Mouse (Mus musculus) T-helper 2 cell (primary cell): ENCODE results near the gene Slco2a1.

ENCODE experiments used
- in situ Hi-C: fragments of 300-600 bp; cut with MboI, MseI; formaldehyde crosslinking; loops from one replicate; pipeline ENCODE4 v1.15.1; 2025; ENCODE audit warnings: high pct_unique_total_duplicates

Slco2a1 gene

DNA sequence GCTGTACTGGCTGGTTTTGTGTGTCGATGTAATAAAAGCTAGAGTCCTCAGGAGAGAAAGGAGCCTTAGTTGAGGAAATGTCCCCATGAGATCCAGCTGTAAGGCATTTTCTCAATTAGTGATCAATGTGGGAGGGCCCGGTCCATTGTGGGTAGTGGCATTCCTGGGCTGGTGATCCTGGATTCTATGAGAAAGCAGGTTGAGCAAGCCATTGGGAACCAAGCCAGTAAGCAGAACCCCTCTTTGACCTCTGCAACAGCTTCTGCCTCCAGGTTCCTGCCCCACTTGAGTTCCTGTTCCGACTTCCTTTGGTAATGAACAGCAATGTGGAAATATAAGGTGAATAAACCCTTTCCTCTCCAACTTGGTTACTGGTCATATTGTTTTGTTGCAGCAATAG, 6.1 kb upstream of the Slco2a1 start:
- in situ Hi-C loops, result no loop called here

- in situ Hi-C loops, result no loop called here
Observed at GRCm38 (mm10) chr9:102985111-102985510, 3.4 kb upstream of the Slco2a1 start.

- in situ Hi-C loops, result no loop called here
Observed at GRCm38 (mm10) chr9:102985939-102986338, 2.6 kb upstream of the Slco2a1 start.

DNA sequence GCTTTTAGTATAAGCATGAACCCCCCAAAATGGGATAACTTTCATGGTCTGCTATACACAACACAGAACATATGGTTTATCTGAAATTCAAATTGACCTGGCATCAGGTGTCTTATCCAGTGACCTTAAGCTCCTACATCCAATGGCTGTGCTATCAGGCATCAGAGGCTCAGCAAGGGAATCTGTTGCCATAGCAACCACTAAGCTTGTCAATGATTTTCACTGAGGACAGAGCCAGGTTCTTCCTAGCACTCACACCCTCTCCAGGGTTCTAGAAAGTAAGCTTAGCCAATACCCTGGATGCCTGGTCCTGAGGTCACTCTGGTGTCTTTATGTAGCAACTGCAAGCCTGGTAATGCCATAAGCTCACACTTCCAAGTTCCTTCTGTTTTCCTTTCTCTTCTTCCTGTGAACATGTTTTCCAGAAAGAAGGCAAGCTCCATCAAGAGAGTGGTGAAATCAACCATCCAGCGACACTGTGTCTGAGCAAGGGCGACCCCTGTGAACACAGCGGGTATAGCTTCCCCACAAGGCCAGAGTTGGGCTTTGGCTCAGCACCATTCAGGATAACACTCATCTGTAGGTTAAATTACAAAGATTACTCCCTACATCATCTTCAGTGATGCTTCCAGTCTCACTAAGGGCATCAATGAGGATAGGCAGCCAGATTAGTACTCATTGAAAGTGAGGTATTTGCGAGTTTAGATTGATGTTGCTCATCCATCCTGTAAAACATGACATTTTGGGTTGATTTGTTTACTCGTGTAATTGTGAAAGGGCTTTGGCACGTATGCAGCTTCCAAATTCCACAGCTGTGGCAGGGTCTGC, 2.0 kb downstream of the Slco2a1 start:
- in situ Hi-C loops, result no loop called here

DNA sequence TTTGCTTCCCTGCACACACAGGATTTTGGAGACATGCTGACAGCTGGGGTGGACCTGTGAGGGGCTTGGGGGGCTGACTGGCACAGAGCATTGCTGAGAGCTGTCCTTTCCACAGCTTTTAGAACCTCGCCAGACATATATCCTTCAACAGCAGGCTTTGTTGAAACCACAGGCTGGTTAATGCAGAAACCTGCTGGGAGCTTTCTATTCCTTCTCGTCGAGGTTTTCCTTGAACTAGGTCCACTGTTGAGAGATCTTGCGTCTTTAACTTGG, 2.6 kb downstream of the Slco2a1 start:
- in situ Hi-C loops, result no loop called here

GRCm38 (mm10) chr9:102992877-102993276, 4.4 kb downstream of the Slco2a1 start:
- in situ Hi-C loops, result no loop called here

DNA sequence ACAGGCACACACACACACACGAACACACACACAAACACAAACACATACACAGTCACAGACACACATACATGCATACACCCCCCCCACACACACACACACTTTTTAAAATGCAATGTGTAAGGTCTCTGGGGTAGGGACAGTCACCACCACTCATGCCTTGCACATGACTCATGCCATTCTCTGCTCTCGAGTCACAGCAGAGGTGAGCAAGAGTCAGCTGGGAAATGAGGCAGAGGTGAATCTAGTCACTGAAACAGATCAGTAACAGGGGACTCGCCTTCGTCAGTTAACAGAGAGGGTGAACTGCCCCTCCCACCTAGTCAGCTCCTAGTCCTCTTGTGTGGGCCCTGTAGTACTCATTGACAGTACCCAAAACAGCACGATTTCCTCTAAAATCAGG, 5.3 kb downstream of the Slco2a1 start:
- in situ Hi-C loops, result no loop called here

DNA sequence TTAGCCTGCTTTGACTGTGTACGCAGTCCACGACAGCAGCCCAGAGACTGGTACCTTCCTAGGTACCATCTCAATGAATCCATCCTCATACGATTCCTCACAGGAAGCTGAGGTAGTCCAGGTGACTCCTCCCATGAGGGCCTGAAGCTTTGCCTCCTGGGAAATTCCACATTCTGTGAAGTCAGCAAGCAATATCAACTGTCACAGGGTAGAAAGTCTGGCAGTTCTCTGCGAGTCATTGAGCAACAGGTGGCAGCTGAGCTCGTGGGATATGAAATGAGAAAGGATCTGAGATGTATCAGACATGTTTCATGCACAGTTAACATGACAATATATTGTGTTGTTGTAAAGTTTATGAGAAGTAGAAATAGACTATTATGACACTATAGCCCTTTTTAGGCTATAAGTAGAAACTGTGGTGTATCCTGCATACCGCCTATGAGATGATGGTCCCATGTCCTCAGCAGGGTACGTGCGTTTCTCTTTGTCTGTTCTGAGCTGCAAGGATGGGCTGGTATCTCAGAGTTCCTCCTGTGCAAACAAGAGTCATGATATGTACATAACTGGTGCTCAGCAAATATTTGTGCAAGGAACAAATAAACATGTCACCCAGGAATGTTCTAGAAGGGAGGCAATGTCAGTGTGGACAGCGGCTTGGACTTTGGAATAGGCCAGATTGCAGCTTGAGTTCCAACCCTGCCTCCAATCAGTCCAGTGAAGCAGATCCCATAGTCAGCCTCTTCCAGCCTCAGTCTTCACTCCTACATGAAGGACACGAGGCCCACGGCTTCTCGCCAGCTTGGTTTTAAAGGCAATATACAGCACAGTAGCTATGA, 7.5 kb downstream of the Slco2a1 start:
- in situ Hi-C loops, result no loop called here

DNA sequence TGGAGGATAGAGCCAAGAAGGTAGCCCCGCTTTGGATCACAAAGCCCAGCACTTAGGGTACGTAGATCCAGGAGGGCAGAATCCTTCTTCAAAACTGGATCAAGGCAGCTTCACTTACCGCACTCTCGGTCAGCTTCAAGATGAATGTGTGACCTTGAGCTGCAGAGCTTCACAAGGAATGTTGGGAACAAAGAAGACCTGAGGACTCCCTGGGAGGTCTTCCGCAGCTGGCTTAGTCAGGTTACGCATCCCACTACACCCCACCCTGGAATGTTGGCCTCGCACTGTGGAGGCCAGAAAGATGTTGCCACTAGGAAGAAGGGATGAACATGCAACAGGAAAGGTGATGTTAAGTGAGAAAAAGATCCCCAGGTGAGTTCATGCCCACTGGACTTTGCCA, 11.9 kb downstream of the Slco2a1 start:
- in situ Hi-C loops, result no loop called here

DNA sequence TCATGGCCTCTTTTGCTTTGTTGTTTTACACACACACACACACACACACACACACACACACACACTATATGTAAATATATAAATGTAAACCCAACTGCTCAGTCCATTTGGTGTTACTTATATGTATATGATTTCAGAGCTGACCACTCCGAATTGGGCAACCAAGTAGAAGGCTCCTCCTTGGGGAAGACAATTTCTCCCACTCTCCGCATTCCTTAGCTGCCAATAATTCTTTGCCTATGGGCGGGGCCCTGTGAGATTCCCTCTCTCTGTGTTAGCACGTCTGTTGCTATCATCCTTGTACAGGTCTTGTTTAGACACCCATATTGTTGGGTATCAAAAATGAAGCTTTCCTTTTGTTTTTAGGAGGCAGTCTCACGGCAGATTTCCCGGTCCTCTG, 15.8 kb downstream of the Slco2a1 start:
- in situ Hi-C loops, result no loop called here

DNA sequence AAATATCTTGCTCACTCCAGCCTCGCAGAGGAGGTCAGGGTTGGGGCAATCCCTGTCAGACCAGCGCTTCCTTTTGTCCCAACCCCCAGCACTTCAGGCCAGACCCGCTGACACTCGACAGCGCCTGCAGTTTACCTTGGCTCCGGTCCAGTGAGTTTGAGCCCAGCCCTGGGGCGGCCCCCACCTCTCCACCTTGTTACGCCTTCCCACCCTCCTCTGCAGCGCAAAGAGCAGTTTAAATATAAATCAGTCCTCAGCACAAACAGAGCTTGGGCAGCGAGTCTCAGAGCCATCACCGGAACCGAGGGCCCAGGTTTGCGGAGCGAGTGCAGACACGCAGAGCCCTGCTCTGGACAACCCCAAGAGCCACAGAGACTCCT, 19.2 kb downstream of the Slco2a1 start:
- in situ Hi-C loops, result no loop called here

DNA sequence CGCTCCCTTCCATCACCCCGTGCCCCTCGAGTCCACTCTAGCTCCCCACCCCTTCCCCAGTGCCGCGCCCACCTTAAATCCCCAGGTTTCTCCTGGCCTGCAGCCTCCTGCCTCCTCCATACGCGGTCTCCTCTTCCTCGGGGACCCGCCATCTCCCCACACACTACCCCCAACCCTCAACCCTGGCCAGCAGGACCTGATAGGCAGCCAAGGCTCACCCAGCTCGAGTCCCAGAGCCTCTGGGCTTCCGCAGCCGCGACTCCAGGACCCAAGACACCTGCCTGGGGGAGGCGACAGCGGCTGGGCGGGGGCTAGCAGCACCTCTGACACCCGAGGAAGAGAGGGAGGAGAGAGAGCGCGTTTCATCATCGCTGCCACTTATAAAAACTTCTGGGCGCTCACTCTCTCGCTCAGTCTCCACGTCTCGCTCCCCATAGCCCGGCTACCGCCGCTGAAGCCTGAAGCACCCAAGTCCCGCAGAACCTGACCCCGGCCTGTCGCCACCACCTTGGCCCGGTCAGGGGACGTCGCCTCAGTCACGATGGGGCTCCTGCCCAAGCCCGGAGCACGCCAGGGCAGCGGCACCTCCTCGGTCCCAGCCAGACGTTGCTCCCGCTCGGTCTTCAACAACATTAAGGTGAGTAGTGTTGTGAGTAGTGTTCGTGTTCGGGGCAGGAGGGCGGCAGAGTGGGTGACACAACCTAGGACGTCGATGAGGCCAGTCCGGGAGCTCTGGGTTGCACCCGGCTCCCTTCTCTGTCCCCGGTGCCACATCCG, 19.8 kb downstream of the Slco2a1 start:
- in situ Hi-C loops, result no loop called here

- in situ Hi-C loops, result no loop called here
Observed at GRCm38 (mm10) chr9:103010161-103010560, 21.6 kb downstream of the Slco2a1 start.

- in situ Hi-C loops, result no loop called here
Observed at GRCm38 (mm10) chr9:103013366-103013765, 24.9 kb downstream of the Slco2a1 start.

GRCm38 (mm10) chr9:103014686-103015085, 26.2 kb downstream of the Slco2a1 start:
- in situ Hi-C loops, result no loop called here

- in situ Hi-C loops, result no loop called here
Observed at GRCm38 (mm10) chr9:103024116-103024515, 35.6 kb downstream of the Slco2a1 start.

DNA sequence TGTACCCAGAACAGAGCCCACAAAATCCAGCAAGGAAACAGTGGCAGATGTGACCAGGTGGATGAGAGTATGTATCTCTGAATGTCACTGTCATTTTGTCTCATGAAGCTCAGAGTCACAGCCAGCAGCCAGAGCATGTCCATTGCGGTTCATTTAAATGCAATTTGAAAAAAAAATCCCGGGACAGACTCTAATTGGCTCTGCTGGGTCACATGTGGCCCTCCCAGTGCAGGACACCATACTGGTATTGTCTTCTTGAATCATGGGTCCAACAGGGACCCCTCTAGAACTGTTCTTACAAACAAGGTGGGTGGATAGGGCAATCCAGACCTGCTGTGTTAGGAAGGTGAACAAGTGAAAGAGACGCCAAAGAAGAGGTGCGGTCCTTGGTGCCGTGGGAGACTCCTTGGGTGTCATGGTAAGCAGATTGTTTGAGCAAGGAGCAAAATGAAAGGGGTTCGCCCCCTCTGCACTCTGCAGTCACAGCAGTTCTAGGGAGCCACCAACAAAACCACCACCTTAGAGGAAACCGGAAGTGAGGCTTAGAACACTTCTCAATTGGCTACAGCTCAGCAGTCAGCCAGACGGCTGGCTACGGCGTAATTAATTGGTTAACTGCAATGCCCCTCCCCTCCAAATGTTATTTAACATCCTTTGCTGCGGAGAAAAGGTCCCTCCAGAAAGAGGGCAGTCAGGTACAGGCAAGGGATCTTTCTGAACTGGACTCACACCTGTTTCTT, 38.8 kb downstream of the Slco2a1 start:
- in situ Hi-C loops, result no loop called here

DNA sequence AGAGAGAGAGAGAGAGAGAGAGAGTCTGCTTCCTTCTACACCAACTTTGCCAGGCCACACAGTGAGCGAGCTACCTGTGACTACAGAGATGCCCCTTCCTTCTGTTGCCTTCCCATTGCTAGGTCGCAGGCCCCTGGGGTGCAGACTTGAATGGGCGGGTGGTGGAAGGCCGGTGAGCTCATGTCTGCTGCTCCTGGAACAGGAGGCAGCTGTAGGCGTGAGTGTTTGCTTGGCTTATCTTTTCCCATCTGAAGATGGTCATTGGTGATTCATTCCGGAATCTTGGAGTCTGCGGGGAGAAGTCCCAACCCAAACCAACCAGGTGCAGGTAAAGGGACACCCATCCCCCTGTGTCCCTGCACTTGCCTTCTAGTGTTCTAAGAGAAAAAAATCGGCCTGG, 40.5 kb downstream of the Slco2a1 start:
- in situ Hi-C loops, result no loop called here

GRCm38 (mm10) chr9:103030041-103030440, 41.5 kb downstream of the Slco2a1 start:
- in situ Hi-C loops, result no loop called here

DNA sequence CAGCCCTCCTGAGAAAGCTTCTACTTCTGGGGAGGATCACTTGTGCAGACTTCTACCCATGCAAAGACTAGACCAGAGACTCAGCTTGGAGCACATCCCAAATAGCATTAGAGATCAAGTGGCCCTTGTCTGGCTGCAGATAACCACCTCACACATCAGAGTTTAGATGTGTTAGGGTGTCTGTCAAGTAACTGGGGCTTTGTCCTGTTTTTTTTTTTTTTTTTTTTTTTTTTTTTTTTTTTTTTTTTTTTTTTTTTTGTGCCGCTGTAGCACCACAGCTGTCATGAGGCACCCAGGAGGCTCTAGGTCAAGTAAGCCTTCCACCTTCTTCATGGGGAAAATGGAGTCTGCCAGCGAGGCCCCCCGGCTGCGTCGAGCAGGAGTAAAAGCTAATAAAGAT, 42.7 kb downstream of the Slco2a1 start:
- in situ Hi-C loops, result no loop called here

GRCm38 (mm10) chr9:103032193-103032592, 43.7 kb downstream of the Slco2a1 start:
- in situ Hi-C loops, result no loop called here

GRCm38 (mm10) chr9:103033381-103033780, 44.9 kb downstream of the Slco2a1 start:
- in situ Hi-C loops, result no loop called here
